Mouse (Mus musculus) ES-E14 (cell line): Measurements from ENCODE around the gene Cwf19l1.
A peak's percentile ranks its signal among the peaks of the same experiment; 100 is the strongest.

Experiments
- CHD2 ChIP-seq: IDR thresholded peaks from 2 replicates; pipeline ENCODE4 v1.6.1; 2014; ENCODE audit warnings: mild to moderate bottlenecking, low read depth, low read length, inconsistent platforms
- HCFC1 ChIP-seq: IDR thresholded peaks from 2 replicates; pipeline ENCODE4 v1.6.1; 2012; ENCODE audit warnings: low read length, inconsistent platforms, borderline replicate concordance; ENCODE audit not compliant: insufficient read depth
- MAFK ChIP-seq: IDR thresholded peaks from 2 replicates; pipeline ENCODE4 v1.6.1; 2014; ENCODE audit warnings: mild to moderate bottlenecking, low read depth, low read length, inconsistent platforms; ENCODE audit not compliant: insufficient read depth
- ZC3H11A ChIP-seq: IDR thresholded peaks from 2 replicates; pipeline ENCODE4 v1.6.1; 2012; ENCODE audit warnings: low read depth, mild to moderate bottlenecking, inconsistent platforms, low read length, borderline replicate concordance
- ZNF384 ChIP-seq: IDR thresholded peaks from 2 replicates; pipeline ENCODE4 v1.6.1; 2012; ENCODE audit warnings: low read depth, low read length, inconsistent platforms

GRCm38 (mm10) chr19:44135072-44135959 is at the start of gene Cwf19l1:
- TF ChIP-seq ZC3H11A = no peak
- TF ChIP-seq HCFC1 = 0 out of 2 replicates have a peak, but pooled peaks have one; percentile 46
- no peak for TF ChIP-seq CHD2
- no peak for TF ChIP-seq ZNF384
- TF ChIP-seq MAFK = no peak
